Mouse (Mus musculus) bone marrow, adult 2 months (tissue): Measurements from ENCODE around the gene Pex3. TPM values are rescaled to one million over a fixed set of nuclear protein-coding genes. Genes with fewer than 3 reads are reported as not detected.
A peak's percentile ranks its signal among the peaks of the same experiment; 100 is the strongest.
"Not testable (repeated sequence)": the region's sequence is repeated elsewhere in the genome, so short reads cannot be mapped to it uniquely, and the experiment has no call there.

ENCODE experiments used
- H3K27ac ChIP-seq: fragments of 200-500 bp; 2 replicates; pipeline ENCODE4 v1.5.1; 2012; ENCODE audit warnings: low read depth, mild to moderate bottlenecking, control low read depth, inconsistent platforms, low read length; ENCODE audit not compliant: control insufficient read depth, poor library complexity, insufficient read depth
- H3K4me1 ChIP-seq: fragments of 200-500 bp; 2 replicates; pipeline ENCODE4 v1.6.1; 2011; ENCODE audit warnings: low read length; ENCODE audit not compliant: control insufficient read depth, insufficient read depth
- H3K4me3 ChIP-seq: fragments of 200-500 bp; replicated peaks from 2 replicates; pipeline ENCODE3; 2011; ENCODE audit warnings: mild to moderate bottlenecking, low read depth, low read length, control low read depth; ENCODE audit not compliant: control insufficient read depth
- CTCF ChIP-seq: fragments of 200-500 bp; IDR thresholded peaks from 2 replicates; pipeline ENCODE4 v1.5.1; 2011; ENCODE audit warnings: low read length, control low read depth; ENCODE audit not compliant: control insufficient read depth, insufficient read depth
- POLR2A ChIP-seq: fragments of 200-500 bp; IDR thresholded peaks from 2 replicates; pipeline ENCODE4 v1.6.1; 2011; ENCODE audit warnings: low read depth, mild to moderate bottlenecking, control low read depth, low read length, borderline replicate concordance; ENCODE audit not compliant: control insufficient read depth
- whole genome bisulfite sequencing: fragments of 180-500 bp; shearing (Covaris S2); methylation state at CpG from one replicate; pipeline ENCODE4 v1.1.7; 2018; 5-methylcytosine and 5-hydroxymethylcytosine counted together
- polyA plus RNA-seq: library from polyadenylated mRNA; stranded (reverse); fragments of >200 nt; gene quantifications from 2 replicates; pipeline ENCODE4 v1.2.4, GENCODE M21; 2011; ENCODE audit warnings: low replicate concordance; ENCODE audit not compliant: missing spikeins, insufficient read depth, insufficient read length

Pex3 gene
- polyA plus RNA-seq, 1 experiment = 6.8 TPM

DNA sequence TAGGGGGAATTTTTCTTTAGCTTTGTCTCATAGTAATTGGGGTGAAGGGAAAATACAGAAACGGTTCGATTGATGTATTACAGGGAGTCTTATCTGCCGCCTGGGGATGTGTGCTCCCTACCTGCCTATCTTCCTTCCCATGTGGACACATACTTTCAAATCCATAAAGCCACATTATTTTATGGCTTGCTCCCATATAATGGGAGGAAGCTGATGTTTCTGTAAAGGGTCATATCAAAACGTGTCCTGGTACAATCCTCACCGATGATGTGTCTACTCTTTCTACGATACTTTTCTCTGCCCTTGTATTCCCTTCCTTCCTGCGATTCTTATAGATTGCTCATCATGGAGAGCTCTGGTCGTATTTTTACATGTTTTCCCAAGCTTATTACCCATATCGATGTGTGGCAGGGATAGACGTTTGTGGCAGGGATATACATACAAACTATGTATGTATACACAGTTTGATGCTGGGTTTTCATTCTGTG lies 600 bp upstream of the Pex3 start:
- peak overlapping the region; percentile 97 for H3K4me3 ChIP-seq
- WGBS = 13% methylated on average over 10 of the region's 10 CpGs
- no peaks in the 10 kb centered on the region for H3K4me1 ChIP-seq
- no peak overlapping the region; the same call in 1 of the 2 replicates for H3K27ac ChIP-seq
- TF ChIP-seq POLR2A = no peak
- no peak for TF ChIP-seq CTCF

- 97% methylated on average over 5 of the region's 5 CpGs for WGBS
- TF ChIP-seq POLR2A (no peak), CTCF (no peak)
Measured at GRCm38 (mm10) chr10:13541721-13542120, 11.2 kb downstream of the Pex3 start.

DNA sequence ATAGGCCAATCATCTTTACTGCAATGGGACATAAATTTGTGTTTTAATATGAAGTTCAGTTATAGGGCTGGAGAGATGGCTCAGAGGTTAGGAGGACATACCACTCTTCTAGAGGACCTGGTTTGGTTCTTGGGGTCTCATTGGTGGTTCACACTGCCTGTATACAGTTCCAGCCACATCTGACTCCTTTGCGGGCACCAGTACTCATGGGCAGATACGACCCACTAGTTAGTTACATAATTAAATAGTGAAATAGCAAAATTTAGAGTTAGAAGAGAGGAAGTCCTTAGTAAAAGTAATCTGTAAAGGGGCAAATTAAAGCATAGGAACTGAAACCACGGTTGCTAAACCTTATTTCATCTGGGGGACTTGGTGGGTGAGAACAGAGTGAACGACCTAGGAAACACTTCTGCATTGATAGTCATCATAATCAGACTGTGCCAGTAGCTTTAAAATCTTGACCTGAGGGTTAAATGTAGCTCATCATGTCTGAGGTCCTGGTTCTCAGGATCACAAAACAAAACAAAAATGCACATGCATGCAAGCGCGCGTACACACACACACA lies 13.1 kb downstream of the Pex3 start:
- no peaks in the 10 kb centered on the region for H3K4me1 ChIP-seq
- H3K4me3 ChIP-seq = no peak overlapping the region
- WGBS = 62% methylated on average over 7 of the region's 7 CpGs
- no peak overlapping the region for H3K27ac ChIP-seq
- TF ChIP-seq CTCF (no peak), POLR2A (no peak)

More at GRCm38 (mm10) chr10:13541721-13542120, 11.2 kb downstream of the Pex3 start:
- H3K27ac ChIP-seq = no peak overlapping the region
- no peaks in the 10 kb centered on the region for H3K4me1 ChIP-seq
- H3K4me3 ChIP-seq = no peak overlapping the region

GRCm38 (mm10) chr10:13536706-13537105 lies 16.2 kb downstream of the Pex3 start:
- TF ChIP-seq POLR2A (no peak), CTCF (no peak)
- no peaks in the 10 kb centered on the region for H3K4me1 ChIP-seq
- 92% methylated on average over 7 of the region's 7 CpGs for WGBS
- no peak overlapping the region for H3K27ac ChIP-seq
- no peak overlapping the region for H3K4me3 ChIP-seq

DNA sequence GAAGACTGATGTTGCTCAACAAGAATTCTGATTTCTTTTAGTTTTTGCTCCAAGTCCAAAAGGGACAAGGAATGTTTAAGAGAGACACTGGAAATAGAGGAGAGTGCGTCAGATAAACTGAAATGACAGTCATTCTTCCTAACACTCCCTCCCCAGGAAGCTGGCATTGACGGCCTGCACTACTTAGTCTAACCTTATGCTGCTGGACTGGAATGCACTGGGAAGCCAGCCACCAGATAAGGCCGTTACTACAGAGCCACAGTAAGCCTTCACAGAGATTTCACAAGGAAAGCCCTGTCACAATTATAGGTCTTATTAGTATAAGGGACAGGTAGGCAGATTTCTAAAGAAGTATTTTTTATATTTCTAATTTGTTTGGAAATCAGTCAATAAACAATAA lies 18.2 kb downstream of the Pex3 start:
- H3K4me1 ChIP-seq = no peaks in the 10 kb centered on the region
- TF ChIP-seq POLR2A (no peak), CTCF (no peak)
- no peak overlapping the region for H3K4me3 ChIP-seq
- no peak overlapping the region for H3K27ac ChIP-seq
- WGBS = 80% methylated on average over 3 of the region's 3 CpGs

DNA sequence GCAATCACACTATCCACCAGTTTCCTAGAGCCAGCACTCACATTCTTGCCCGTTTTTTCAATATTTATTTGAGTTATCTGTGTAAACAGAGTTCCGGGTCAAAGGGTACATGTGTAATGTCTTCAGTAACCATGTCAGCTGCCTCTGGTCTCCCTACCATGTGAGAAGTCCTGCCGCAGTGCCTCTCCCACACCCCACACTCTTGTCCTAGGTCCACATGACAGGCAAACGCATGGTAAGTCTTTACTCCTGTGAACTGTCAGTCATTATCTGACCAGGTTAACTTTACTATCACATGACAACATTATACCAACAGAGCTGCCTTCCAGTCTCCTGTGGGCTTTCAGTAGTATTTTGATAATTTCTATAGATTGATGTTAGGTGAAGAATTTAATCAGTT lies 24.8 kb downstream of the Pex3 start:
- Histone ChIP-seq H3K4me1 (no peaks in the 10 kb centered on the region), H3K27ac (no peak overlapping the region), H3K4me3 (no peak overlapping the region)
- TF ChIP-seq POLR2A = no peak
- no peak for TF ChIP-seq CTCF
- whole genome bisulfite sequencing = 89% methylated on average over 4 of the region's 4 CpGs

DNA sequence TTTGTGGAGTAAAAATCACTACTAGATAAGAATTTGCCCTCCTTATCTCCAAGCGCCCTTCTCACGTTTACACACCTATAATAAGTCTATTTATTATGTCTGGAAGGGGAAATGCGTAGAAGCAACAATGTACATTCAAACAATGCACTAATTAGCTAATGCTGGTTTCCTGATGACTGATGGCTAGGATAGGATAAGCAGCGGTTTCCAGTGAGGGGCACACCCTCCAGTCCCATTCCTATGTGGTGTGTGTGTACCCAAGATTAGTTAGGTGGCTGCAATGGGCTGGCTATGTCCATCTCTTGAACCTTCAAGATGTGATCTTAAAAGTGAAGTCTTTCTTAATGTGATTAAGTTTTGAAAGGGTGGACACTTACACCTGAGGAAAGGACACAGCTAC lies 31.1 kb downstream of the Pex3 start:
- H3K4me3 ChIP-seq = no peak overlapping the region
- no peak overlapping the region for H3K27ac ChIP-seq
- TF ChIP-seq POLR2A (no peak), CTCF (no peak)
- H3K4me1 ChIP-seq = no peaks in the 10 kb centered on the region
- 72% methylated on average over 4 of the region's 4 CpGs for WGBS

GRCm38 (mm10) chr10:13502371-13502770 lies 50.6 kb downstream of the Pex3 start:
- H3K4me3 ChIP-seq = no peak overlapping the region
- no peak for TF ChIP-seq CTCF
- TF ChIP-seq POLR2A = no peak
- H3K4me1 ChIP-seq = no peaks in the 10 kb centered on the region; the same call in 1 of the 2 replicates
- 64% methylated on average over 8 of the region's 8 CpGs for WGBS
- no peak overlapping the region for H3K27ac ChIP-seq

DNA sequence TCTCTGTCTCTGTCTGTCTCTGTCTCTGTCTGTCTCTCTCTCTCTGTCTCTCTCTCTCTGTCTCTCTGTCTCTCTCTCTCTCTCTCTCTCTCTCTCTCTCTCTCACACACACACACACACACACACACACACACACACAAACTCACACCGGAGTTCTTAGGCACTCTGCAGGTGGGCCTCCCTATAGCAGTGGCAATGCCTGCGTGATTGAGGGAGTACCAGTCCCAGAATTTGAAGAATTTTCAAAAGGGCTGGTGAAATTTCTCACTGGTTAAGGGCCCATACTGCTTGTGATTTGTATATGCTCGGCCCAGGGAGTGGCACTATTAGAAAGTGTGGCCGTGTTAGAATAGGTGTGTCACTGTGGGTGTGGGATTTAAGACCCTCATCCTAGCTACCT lies 51.4 kb downstream of the Pex3 start:
- H3K4me1 ChIP-seq, H3K27ac ChIP-seq: not testable (repeated sequence)
- 42% methylated on average over 4 of the region's 4 CpGs for WGBS
- peak overlapping the region; percentile 83 for H3K4me3 ChIP-seq
